Mouse (Mus musculus) hindbrain, embryonic 11.5 days (tissue): ENCODE results near the gene Mb21d2. TPM values are rescaled to one million over a fixed set of nuclear protein-coding genes. Genes with fewer than 3 reads are reported as not detected.
A peak's percentile ranks its signal among the peaks of the same experiment; 100 is the strongest.

Source experiments
- ATAC-seq: fragments of 200-750 bp; cut with Nextera tagmentation; 2 replicates; pipeline ENCODE4 v1.8.0; 2017; ENCODE audit warnings: mild to moderate bottlenecking, moderate TSS enrichment, moderate library complexity; ENCODE audit not compliant: low FRiP score
- DNase-seq: peaks from one replicate; pipeline ENCODE4 v3.0.0-alpha.2; 2015; ENCODE audit warnings: low spot score
- H3K27ac ChIP-seq: fragments of 300-500 bp; sonication (generic); 2 replicates; pipeline ENCODE4 v1.5.1; 2014; ENCODE audit warnings: mild to moderate bottlenecking, low read depth, low read length
- H3K27me3 ChIP-seq: fragments of 300-500 bp; sonication (generic); 2 replicates; pipeline ENCODE4 v1.6.1; 2014; ENCODE audit warnings: mild to moderate bottlenecking, low read length, moderate library complexity, mixed read lengths; ENCODE audit not compliant: control insufficient read depth, insufficient read depth
- H3K36me3 ChIP-seq: fragments of 300-500 bp; sonication (generic); 2 replicates; pipeline ENCODE4 v1.6.1; 2014; ENCODE audit warnings: mild to moderate bottlenecking, low read length, moderate library complexity, mixed read lengths; ENCODE audit not compliant: control insufficient read depth, insufficient read depth
- H3K4me1 ChIP-seq: fragments of 300-500 bp; sonication (generic); replicated peaks from 2 replicates; pipeline ENCODE4 v1.6.1; 2014; ENCODE audit warnings: low read length, mixed read lengths; ENCODE audit not compliant: control insufficient read depth, insufficient read depth
- H3K4me2 ChIP-seq: fragments of 300-500 bp; sonication (generic); replicated peaks from 2 replicates; pipeline ENCODE4 v1.6.1; 2014; ENCODE audit warnings: mild to moderate bottlenecking, low read depth, low read length
- H3K4me3 ChIP-seq: fragments of 300-500 bp; sonication (generic); 2 replicates; pipeline ENCODE4 v1.5.1; 2014; ENCODE audit warnings: low read depth, low read length
- H3K9ac ChIP-seq: fragments of 300-500 bp; sonication (generic); 2 replicates; pipeline ENCODE4 v1.6.1; 2014; ENCODE audit warnings: low read depth, low read length
- H3K9me3 ChIP-seq: fragments of 300-500 bp; sonication (generic); 2 replicates; pipeline ENCODE4 v1.6.1; 2016; ENCODE audit warnings: low read length; ENCODE audit not compliant: control insufficient read depth
- WGBS: fragments of 180-500 bp; shearing (Covaris S2); extraction: QIAGEN DNeasy Blood & Tissue Kit; methylation state at CpG from one replicate; pipeline ENCODE4 v1.1.7; 2014; 5-methylcytosine and 5-hydroxymethylcytosine counted together
- polyA plus RNA-seq: library from polyadenylated mRNA; unstranded; fragments of >200 nt; fragmentation: Nextera tagmentation; extraction: Ambion mirVana; gene quantifications from 2 replicates; pipeline ENCODE4 v1.2.1, GENCODE M21; 2014

Mb21d2 gene
- polyA plus RNA-seq: 8.6 and 9.5 TPM in 2 replicates

DNA sequence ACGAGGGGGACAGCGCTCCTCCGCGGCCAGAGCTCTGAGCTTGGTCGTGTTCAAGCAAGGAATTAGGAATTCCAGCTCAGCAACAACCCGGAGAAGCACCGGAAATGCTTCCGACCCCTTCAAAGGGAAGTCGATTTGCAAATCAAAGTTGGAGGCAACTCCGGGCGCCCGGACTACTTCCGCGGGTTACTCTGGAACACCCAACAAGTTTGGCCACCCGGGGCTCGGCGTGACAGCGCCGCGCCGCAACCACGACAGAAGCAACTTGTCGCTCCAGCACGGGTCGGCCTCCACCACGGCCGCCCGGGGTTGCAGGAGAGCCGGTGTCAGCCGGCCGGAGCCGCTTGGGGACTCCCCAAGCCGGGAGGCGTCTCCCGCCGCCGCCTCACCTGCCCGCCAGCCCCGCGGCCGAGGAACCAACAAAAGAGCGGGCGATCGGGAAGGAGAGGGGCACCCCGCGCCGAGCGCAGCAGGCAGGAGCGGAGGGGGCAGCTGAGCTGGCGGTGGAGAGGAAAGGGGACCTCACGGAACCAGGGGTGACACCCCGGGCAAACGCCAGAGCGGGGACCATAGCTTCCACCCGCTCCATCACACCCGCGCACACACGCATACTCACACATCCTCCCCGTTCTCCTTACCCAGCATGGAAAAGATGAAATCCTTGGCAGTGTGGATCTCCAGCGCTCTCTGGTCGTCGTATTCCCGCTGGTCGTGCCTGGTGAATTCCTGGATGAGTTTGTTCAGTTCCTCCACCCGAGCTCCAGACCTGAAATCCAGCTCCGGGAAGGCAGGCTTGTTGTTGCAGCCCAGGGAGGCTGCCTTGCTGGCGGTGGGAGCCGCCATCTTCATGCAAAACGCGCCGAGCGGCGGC, at the start of gene Mb21d2:
Gene Mb21d2 (minus strand): TSS at position 859 of the 871 bp plus-strand sequence.
- Histone ChIP-seq H3K4me1 (peaks cover 3% of the 10 kb centered on the region; the same call in 1 of the 2 replicates), H3K4me2 (peak within 1 kb of the TSS; percentile 95), H3K9me3 (no peaks in the 10 kb centered on the region), H3K27ac (peak within 1 kb of the TSS; percentile 91), H3K9ac (peak within 1 kb of the TSS; percentile 79), H3K27me3 (no peaks in the 10 kb centered on the region), H3K36me3 (no peaks in the 10 kb centered on the region), H3K4me3 (peak within 1 kb of the TSS; percentile 63)
- ATAC-seq (peak; percentile 51), DNase-seq (peak; percentile 73)
- under 1% methylated on average over 70 of the region's 73 CpGs for WGBS

DNA sequence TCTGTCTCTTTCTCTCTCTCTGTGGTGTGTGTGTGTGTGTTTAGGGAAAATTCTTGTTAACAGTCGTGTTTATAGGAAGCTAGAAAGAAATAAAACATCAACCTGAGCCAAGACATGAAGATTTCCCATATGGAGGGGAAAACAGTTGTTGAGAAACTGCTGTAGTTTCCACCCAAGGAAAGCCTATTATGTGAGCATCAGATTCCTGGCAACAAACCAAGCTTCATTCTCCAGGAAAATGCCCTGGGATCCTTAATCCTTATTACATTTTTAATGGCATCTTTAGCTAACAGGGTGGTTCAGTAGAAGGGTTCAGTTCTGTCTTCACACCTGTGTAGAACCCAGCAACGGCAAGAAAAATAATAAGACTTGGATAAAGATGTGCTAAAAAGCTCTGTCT, 36.8 kb upstream of the Mb21d2 start:
- ATAC-seq: no peak
- H3K4me3 ChIP-seq: no peak overlapping the region
- H3K27me3 ChIP-seq: no peaks in the 10 kb centered on the region
- no peak overlapping the region for H3K27ac ChIP-seq
- no peaks in the 10 kb centered on the region for H3K4me1 ChIP-seq
- no peaks in the 10 kb centered on the region for H3K9me3 ChIP-seq
- WGBS: 88% methylated on average over 2 of the region's 2 CpGs
- no peaks in the 10 kb centered on the region for H3K36me3 ChIP-seq
- no peak for DNase-seq
- H3K9ac ChIP-seq: no peak overlapping the region
- no peak overlapping the region for H3K4me2 ChIP-seq

DNA sequence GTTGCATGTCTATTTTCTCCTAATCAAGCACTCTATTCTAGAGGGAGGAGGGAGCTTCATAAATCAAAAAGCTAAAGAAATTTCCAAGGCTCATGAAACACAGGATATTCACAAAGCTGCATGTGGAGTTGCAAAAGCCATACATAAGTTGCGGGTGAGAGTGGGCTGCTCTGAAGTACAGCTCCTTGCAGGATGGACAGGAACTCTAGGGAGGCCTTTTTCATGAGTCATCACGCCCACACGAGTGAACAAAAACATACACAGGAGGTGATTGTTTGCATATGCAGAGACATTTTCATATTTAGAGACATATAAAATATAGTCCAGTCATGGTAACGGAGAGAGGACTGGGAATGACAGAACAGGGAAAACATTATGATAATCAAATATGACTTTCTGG, 34.6 kb upstream of the Mb21d2 start:
- 91% methylated on average over 4 of the region's 4 CpGs for WGBS
- H3K9me3 ChIP-seq: no peaks in the 10 kb centered on the region
- H3K9ac ChIP-seq: no peak overlapping the region
- H3K4me1 ChIP-seq: no peaks in the 10 kb centered on the region
- no peaks in the 10 kb centered on the region for H3K27me3 ChIP-seq
- ATAC-seq: no peak
- H3K4me2 ChIP-seq: no peak overlapping the region
- no peak for DNase-seq
- no peak overlapping the region for H3K27ac ChIP-seq
- H3K4me3 ChIP-seq: no peak overlapping the region
- no peaks in the 10 kb centered on the region for H3K36me3 ChIP-seq

DNA sequence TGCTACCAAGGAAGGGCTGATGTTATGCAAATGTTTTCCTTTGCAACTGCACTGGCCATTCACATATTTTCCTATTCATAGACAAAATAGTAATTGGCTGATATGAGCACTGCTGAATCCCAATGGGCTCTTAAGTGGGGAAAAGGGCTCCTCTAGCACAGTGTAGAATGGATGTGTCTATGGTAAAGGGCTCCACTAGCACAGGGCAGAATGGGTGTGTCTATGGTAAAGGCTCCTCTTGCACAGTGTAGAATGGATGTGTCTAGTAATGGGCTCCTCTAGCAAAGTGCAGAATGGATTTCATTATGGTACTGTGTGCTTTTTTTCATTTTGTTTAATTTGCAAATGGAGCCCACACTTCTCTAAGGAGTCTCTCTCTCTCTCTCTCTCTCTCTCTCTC, 33.5 kb upstream of the Mb21d2 start:
- Histone ChIP-seq H3K9me3 (no peaks in the 10 kb centered on the region), H3K4me3 (no peak overlapping the region), H3K4me2 (no peak overlapping the region), H3K36me3 (no peaks in the 10 kb centered on the region), H3K27me3 (no peaks in the 10 kb centered on the region), H3K9ac (no peak overlapping the region), H3K27ac (no peak overlapping the region), H3K4me1 (no peaks in the 10 kb centered on the region)
- DNase-seq: no peak
- ATAC-seq: no peak

DNA sequence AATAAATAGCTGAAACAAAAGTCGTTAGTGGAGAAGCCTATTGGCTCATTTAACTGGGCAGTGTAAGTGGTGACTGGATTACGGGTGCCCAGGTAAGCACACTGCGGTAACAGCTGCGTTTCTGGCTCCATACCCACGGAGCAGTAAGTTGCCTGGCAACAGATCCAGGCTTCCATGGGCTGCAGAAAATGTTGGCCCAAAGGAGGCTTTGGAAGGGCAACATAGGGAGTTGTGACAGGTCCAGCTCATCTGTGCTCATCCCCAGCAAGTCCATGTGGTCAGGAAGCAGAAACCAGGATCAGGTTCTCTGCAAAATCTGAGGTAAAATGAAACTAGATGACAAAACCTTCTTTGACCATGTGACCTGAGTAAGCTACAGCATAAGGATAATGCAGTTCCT, 20.3 kb upstream of the Mb21d2 start:
- DNase-seq (no peak), ATAC-seq (no peak)
- no peak overlapping the region for H3K27ac ChIP-seq
- no peaks in the 10 kb centered on the region for H3K27me3 ChIP-seq
- no peak overlapping the region for H3K9ac ChIP-seq
- H3K4me2 ChIP-seq: no peak overlapping the region
- no peaks in the 10 kb centered on the region for H3K36me3 ChIP-seq
- H3K9me3 ChIP-seq: no peaks in the 10 kb centered on the region
- H3K4me1 ChIP-seq: no peaks in the 10 kb centered on the region
- 80% methylated on average over 5 of the region's 5 CpGs for whole genome bisulfite sequencing
- H3K4me3 ChIP-seq: no peak overlapping the region

DNA sequence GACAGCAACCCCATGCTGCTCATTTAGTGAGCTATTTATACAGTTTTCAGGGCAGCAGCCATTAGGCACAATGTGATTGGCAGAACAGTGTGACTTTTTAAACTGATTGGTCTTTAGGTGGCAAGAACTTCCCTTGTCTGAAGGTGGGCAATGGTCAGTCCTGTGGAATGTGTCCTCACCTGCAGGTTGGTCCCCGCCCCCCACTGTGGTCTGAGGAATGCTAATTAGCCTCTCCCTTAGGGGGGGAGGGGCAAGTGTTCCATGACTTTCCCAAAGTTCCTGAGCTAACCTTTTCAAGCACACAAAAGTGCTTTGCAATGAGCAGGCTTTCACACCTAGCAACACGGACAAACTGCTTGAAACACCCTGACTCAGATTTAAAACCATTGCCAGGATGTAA, 13.8 kb upstream of the Mb21d2 start:
- no peak for ATAC-seq
- no peak for DNase-seq
- Histone ChIP-seq H3K36me3 (no peaks in the 10 kb centered on the region), H3K4me2 (no peak overlapping the region), H3K27me3 (no peaks in the 10 kb centered on the region), H3K4me1 (no peaks in the 10 kb centered on the region), H3K27ac (no peak overlapping the region), H3K4me3 (no peak overlapping the region), H3K9ac (no peak overlapping the region), H3K9me3 (no peaks in the 10 kb centered on the region)
- 64% methylated on average over 2 of the region's 2 CpGs for WGBS

DNA sequence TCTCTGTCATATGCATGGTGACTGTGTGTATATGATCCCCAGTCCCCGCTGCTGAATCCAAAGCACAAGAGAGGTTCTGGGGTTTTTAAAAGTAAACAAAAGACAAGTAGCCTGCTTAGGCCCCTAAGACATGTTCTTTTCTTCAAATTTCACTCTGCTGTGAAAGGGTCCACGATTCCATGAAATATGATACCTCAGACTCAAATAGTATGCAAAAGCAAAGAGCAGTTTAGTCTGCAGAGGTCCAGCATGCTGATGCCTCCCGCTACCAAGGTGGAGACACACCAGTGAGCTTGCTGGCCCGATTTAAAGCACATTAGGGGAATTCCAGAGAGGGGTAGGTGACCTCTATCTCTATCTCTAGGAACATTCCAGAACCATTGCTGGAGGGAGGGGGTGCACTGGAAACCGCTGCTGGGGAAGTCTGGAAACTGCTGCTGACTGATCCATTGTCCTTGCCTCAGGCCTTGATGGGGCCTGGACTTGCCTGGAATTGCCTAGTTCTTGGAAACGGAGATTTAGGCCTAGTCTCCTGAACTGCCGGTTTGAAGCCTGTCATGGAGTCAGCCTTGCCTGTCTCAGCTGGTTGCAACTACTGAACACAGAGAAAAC, 6.8 kb upstream of the Mb21d2 start:
- no peak overlapping the region for H3K9ac ChIP-seq
- no peak overlapping the region for H3K4me2 ChIP-seq
- no peak for ATAC-seq
- H3K4me1 ChIP-seq: no peaks in the 10 kb centered on the region
- DNase-seq: peak; percentile 35
- no peaks in the 10 kb centered on the region for H3K27me3 ChIP-seq
- whole genome bisulfite sequencing: 71% methylated on average over 7 of the region's 7 CpGs
- no peaks in the 10 kb centered on the region for H3K9me3 ChIP-seq
- H3K4me3 ChIP-seq: no peak overlapping the region
- H3K27ac ChIP-seq: no peak overlapping the region
- H3K36me3 ChIP-seq: no peaks in the 10 kb centered on the region

DNA sequence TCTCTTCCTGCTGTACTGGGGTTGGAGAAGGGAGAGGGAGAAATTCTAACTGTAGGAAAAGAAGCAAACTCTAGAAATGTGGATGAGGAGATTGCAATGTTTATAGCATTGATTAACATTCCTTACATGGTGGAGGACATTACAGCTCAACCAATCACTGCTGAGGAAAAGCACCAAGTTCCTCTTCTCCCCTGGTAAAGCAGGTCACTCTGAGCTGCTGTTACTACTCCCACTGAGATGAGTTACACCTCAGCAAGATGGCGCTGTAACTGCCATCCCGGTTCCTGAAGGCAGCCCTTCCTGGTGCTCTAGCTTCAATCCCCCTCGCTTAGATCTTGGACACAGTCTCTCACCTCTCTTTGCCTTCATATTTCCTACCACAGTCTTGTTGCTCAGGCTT, 6.2 kb upstream of the Mb21d2 start:
- WGBS: 67% methylated on average over 3 of the region's 3 CpGs
- Histone ChIP-seq H3K36me3 (no peaks in the 10 kb centered on the region), H3K4me3 (no peak overlapping the region), H3K27me3 (no peaks in the 10 kb centered on the region), H3K4me2 (no peak overlapping the region), H3K27ac (no peak overlapping the region), H3K9me3 (no peaks in the 10 kb centered on the region), H3K4me1 (no peaks in the 10 kb centered on the region), H3K9ac (no peak overlapping the region)
- ATAC-seq (no peak), DNase-seq (no peak)

DNA sequence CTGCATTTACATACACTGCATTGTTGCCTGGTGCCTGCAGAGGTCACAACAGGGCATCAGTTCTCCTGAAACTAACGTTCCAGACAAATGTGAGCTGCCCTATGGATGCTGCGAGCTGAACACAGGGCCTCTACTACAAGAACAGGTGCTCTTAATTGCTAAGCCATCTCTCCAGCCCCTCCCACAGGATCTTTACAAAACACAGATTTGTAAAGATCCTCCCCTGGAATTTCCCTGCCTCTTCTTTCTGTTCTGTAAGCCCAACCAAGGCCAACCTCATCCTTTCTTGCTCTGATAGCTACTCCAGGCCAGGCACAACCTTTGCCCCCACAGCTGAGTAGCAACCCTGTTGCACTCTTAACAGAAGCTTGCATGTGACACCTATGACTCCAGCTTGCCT, 1.7 kb upstream of the Mb21d2 start:
- Histone ChIP-seq H3K4me2 (no peak overlapping the region), H3K27me3 (no peaks in the 10 kb centered on the region), H3K9me3 (no peaks in the 10 kb centered on the region), H3K9ac (no peak overlapping the region), H3K36me3 (no peaks in the 10 kb centered on the region), H3K4me1 (peaks cover 3% of the 10 kb centered on the region; the same call in 1 of the 2 replicates), H3K27ac (no peak overlapping the region), H3K4me3 (no peak overlapping the region)
- no peak for ATAC-seq
- no peak for DNase-seq
- WGBS: 54% methylated on average over 2 of the region's 2 CpGs
